Mouse (Mus musculus) lung, postnatal 10 days (tissue): ENCODE measurements around the gene Fbxl17.

ENCODE experiments used
- DNase-seq: peaks from one replicate; pipeline ENCODE4 v3.0.0; 2021

Fbxl17 gene

DNA sequence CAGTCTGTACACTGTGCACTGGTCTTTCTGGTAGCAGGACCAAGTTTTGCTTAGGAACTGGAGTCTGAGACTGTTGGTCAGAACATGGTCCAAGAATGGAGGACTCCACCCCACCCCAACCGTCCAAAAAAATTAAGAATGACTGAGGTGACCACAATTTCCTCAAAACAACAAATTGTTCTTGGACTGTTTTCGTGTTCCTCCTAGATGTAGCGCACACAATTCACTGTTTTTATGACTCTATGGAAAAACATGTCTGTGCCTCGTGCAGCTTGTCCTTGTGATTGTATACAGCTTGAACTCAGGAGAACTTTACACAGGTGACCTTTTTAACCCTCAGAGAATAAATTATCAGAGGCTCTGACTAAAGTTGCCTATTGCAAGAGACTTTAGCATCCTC, 220.7 kb downstream of the Fbxl17 start:
- no peak for DNase-seq

DNA sequence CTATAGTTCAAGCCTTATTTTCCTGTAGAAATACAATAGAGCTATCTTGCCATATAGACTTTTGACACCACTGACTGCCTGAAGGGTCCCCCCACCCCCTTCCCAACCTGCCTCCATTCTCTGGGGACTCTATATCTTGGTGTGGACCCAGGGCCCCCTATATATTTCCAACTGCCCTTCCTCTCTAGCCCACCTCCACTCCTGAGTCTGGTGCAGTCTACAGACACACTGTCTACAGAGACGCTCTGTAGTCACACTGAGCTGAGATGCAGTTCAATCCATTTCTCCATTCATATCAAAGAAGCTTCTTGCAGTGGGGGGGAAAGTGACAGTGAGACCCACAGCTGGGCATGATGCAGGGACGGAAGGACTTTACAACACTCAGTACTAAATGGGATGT, 226.5 kb downstream of the Fbxl17 start:
- no peak for DNase-seq

DNA sequence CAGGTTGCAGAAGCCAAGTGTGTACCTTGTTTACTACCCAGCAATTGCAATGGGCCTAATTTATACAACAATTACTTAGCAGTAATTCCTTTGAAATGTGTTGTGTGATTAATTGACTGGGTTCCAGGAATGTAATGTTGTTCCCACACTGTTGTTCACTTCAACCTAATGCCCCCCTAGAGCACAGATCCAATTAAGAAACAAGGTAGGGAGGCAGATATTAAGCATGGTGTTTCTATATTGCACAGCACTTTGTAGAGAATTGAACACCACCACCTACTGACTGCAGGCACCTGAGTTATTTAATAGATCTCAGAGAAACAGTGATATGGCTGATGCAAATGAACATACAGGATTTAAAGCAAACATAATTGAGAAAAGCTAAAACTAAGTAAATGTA, 226.9 kb downstream of the Fbxl17 start:
- DNase-seq = no peak

DNA sequence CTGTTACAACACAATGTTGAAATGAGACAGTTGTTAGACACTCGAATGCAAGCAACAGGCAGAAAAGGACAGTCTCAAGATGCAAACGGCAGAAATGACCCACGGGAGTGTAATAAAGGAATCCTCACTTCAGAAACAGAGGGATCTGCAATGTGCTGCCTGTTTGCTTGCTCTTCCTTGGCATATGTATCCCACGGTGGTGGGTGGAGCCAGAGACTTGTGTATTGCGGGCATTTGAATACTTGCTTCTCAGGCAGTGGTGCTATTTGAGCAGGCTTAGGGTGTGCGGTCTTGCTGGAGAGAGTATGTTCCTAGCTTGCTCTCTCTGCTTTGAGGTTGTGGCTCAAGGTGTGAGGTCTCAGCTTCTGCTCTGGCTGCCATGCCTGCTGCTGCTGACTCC, 228.8 kb downstream of the Fbxl17 start:
- DNase-seq = no peak

DNA sequence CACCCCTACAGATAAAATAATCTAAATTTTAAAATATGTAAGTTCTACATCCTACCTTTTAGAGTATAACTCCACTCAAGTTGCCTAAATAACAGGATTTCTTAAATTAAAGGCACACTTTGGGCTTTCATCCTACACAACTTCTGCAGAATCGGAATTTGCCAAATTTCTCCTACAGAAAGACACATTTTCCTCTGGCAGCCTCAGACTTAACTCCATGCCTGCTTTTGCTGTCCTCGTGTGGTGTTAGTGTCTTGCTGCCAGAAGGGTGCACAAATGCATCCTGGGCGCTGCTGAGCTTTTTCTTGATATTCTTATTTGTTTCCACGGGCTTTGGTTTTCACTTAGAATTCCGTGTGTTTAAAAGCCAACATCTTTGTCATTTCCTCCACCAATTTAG, 229.3 kb downstream of the Fbxl17 start:
- no peak for DNase-seq

DNA sequence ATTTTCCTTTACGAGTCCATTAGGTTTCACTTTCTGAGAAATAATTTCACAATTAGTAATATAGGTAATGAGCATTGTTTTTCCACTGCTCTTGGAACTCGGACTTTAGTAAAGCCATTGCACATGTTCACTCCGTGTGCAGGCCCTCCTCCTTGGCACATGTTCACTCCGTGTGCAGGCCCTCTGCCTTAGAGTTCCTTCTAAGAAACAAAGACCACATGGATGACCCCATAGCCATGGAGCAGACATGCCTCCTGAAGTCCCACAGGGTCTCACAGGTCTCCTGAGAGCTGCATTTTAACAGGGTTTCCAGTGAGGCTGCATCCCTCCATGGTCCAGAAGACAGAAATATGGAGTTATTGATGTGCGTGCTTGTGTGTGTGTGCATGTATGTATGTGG, 237.1 kb downstream of the Fbxl17 start:
- no peak for DNase-seq

DNA sequence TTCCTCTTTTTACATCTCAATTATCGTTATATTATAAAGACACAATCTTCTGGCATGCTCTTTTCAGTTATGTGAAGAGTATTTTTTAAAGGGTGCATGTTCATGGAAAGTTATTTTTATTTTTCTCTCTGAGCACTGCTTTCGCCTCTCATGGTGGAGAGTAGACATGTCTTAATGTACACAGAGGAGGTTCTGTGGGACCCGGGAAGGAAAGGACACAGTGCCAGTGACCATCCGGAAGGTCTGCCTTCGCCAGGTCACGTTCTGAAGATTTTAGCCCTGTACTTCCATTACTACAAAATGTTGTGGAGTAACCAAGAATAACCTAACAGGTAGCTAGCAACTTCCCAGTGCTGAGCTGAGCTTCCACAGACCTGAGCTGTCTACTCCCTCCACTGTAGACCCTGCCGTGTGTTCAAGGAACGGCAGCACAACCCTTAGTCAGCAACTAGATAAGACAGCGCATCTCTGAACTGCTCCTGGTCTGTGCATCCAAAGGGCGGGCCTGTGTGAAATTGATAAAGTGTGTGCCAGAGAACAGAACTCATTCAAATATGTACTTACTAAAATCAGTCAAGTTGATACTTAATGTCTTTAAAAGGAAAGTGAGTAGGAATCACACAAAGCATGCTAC, 238.2 kb downstream of the Fbxl17 start:
- no peak for DNase-seq

DNA sequence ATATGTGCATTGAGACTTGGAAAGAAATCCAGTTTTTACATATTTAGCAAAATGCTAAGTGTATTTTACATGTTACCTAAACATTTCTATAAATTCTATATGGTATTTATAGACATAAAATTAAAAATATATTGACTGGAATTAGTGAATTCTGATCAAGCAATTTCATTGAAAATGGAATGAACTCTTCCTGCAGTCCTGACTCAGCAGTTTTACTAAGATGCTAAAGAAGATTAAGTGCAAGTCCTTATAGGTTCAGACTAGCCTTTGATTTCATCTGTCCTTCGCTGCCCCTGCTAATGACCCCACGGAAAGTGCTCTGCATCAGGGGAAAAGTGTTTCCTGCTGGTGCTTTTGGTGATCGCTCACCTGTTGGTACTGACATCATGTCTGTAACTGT, 240.7 kb downstream of the Fbxl17 start:
- no peak for DNase-seq

DNA sequence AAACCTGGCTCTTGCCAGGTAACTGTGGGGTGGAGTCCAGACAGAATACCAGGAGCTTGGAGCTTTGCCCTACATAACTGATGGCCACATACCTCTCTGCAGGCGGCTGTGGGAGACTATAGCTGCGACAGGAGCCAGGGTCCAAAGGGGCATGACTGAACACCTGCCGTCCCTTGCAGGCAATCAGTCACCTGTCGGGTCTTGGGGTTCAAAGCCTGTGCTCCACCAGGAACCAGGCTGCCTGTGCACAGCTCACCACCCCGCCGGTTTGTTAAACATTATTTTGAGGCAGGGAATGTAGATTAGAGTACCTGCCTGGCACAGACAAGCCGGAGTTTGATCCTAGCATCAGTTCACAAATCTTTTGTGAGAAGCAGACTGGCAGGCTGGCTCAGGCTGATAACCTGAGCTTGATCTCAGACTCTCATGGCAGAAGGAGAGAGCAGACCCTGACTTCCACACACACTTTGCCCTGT, 253.6 kb downstream of the Fbxl17 start:
- no peak for DNase-seq

DNA sequence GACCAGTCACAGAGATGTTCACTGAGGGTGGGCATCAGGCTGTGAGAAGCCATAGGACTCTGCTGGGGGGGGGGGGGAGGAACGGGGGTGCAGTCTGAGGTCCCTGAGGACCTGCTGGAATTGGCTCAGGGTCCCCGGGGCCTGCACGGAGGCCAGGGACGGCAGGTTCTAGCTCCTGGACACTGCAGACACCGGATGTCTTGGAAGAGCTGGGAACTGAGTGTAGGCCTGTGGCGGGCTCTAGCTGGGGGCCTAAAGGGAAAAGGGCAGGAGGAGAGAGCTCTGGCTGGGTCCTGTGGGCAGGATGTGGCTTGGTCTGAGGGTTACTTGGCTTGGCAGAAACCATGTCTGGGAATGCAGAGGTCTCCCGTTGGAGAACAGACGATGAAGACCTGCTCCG, 254.3 kb downstream of the Fbxl17 start:
- no peak for DNase-seq

DNA sequence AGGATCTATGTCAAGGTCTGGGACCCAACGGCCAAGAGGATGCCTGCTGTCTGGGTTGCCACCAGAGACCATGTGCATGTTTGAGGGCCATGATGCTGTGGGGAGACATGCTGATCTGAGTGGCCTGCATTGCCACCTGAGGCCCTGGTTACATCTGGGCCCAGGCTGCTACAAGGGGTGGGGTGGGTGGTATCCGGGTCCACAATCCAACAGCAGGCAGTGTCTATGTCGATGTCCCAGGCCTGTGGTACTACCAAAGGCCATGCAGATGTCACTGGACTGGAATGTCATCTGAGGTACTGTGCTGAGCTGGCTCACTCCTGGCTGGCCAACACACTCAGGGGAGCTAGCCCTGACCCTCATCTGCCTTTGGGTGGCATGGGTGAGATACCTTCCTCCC, 257.1 kb downstream of the Fbxl17 start:
- no peak for DNase-seq

DNA sequence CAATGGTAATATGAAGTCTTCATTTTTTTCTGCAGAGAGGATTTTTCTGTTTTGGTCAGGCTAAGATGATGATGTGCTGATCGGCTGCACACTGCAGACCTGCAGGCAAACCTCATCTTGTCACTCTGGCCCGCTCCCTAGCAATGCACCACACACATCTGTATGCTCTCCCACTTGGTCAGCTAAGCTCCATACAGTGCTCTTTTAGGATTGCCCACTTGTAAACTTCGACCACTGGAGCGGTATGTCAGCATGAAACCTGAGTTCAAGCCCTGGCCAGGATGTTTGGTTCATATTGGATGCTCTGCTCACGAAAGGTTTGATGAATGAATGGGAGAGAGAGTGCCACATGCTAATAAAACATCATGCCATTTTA, 259.1 kb downstream of the Fbxl17 start:
- no peak for DNase-seq

DNA sequence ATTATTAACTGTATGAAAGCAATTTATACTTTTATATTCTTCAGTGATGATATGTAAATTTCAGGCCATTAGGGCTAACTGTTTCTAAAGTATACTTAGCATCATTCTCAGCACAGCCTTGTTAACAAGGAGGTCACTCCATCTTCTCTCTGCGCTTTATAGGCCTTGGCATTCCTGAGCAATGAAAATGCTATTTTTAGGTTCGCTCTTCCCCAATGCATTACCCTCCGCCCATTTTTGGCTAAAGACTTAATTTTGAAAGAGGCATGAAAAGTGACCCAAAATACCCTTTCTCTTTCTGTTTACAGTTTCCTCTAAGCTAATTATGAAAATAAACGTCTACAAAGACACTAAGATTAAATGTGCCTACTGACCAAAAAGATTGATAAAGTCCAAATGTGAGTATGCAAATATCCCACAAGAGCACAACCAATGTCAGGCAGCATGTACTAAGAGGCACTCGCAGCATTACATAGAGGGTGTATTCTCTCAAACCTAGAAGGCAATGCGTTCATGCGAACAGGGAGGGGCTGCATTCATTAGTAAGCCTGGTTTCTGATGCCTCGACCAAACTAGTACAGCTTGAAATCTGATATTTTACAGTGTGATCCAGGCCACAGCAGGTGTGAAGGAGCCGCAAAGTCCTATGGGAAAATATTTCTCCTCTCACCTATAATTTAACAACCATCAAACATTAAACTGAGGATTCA, 259.6 kb downstream of the Fbxl17 start:
- no peak for DNase-seq

DNA sequence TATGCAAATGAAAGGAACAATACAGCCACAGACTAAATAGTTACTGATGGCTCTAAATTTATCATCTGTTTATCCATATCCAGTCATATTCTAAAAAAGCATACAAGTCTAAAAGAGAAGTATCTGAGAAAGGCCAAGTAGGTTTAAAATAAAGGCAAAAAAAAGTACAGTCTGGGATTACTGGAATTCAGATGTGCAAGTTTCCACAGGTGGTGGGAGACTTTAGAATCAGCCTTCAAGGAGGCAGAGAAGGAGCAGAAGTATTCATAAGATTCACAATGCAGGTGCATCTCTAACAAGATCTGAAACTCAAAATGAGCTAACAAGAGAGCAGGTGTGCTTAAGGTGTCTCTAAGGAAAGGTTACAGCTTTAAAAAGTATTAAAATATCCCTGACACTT, 263.0 kb downstream of the Fbxl17 start:
- DNase-seq = no peak

DNA sequence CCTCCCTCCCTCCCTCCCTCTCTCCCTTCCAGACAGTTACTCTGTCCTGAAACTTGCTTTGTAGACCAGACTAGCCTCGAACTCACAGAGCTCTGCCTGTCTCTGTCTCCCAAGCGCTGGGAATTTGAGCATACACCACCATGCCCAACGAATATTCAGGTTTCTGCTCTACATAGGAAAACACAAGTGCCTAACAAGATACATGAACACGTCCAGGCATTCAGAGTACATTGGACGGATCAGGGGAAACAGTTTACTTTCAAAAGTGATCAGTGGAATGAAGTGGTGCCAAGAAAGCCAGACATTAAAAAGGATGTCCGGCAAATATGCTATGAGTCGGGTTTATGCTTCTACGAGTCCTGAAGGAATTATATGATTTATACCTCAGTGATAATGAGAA, 263.6 kb downstream of the Fbxl17 start:
- DNase-seq = no peak

DNA sequence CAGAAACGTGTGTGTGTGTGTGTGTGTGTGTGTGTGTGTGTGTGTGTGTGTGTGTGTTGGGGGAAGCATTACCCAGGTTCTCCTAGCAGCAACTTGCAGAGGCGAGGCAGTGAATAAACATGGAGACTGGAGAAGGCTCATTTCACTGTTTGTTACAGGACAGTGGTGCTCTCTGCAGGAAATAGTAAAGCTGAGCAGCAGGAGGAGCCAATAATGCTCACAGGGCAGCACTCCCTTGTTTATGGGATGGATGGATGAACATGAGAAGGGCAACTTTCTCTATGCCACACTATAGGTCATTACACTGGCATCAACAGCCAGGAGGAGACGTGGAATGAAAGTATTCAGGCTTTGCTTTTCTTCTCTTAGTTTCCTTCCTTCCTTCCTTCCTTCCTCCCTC, 264.0 kb downstream of the Fbxl17 start:
- DNase-seq = no peak

DNA sequence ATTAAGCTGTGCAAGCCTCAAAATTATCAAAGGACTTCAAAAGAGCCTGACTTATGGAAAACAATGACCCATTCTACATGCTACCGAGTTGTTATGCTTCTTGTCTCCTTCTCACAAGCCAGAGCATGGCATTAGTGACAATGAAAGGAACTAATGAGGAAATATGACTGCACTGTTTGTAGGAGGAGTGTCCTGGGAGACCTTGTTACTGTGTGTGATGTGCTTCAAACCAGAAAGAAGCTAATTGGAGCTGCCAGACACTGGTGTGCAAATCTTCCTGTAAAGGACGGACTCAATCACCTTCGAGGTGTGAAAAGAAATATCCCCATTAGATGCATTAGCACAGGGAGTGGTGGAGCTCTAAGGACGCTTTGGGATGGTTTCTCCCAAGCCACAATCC, 270.7 kb downstream of the Fbxl17 start:
- DNase-seq = no peak

DNA sequence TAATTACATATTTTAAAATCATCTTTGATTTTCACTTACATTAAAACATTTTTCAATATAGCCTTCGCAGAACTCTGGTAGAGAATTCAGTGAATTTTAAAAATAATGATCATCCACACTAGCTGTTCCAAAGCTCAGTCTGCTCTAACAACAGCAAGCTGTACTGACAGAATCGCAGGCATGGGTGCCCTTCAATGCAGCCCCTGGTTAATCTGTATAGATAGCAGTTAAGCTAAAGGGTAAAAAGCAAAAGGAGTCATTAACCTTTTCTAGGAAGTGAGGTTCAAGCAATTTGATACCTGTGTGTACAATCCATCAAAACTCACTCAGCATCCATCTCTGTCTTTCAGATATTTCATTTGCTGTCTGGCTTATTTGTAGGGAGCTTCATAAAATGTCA, 273.4 kb downstream of the Fbxl17 start:
- no peak for DNase-seq

DNA sequence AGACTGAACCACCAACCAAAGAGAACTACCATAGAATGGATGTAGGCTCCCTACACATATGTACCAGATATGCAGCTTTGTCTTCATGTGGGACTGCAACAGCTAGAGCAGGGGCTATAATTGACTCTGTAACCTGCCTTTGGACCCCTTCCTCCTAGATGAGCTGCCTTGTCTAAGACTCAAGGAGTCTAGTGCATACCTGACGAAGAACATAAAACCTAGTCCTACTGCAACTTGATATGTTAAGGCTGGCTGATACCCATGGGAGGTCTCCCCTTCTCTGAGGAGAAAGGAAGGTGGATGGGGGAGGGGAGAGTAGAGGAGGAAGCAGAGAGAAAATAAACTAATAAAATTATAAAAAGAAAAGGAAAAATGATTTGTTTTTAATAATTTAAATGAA, 273.9 kb downstream of the Fbxl17 start:
- no peak for DNase-seq

DNA sequence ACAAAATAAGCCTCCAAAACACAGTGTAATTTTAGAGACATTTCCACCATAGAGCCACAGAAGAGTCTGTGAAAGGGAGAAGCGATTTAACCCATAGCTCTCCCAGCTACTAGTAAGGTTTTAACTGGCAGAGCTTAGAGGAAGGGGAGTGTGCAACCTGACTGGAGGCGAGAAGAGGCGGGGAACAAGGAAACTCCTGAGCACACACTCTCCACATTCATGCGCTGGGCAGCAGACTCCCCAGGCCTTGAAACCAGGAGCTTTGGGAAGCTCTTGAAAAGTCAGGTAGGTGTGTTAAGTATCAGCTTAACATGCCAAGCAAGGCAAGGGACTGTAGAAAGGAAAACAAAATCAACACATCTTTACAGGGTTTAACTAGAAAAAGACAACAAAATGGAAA, 276.1 kb downstream of the Fbxl17 start:
- DNase-seq = no peak

DNA sequence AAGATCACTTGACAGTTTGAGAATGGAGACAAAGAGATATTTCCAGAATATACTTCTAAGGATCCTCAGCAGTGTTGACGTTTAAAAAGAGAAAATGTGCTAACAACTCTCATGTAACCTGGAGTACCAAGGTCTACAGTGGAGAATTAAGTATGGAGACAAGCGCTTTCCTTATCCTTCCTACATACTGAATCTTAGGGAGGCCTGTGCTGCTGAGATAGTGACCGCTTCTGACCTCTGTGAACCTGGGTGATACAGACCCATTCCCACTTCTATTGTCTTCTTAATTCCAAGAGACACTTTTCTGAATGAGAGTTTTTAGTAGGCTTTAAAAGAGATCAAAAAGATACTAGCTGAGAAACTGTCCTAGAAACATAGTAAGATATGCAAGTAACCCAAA, 278.2 kb downstream of the Fbxl17 start:
- no peak for DNase-seq

DNA sequence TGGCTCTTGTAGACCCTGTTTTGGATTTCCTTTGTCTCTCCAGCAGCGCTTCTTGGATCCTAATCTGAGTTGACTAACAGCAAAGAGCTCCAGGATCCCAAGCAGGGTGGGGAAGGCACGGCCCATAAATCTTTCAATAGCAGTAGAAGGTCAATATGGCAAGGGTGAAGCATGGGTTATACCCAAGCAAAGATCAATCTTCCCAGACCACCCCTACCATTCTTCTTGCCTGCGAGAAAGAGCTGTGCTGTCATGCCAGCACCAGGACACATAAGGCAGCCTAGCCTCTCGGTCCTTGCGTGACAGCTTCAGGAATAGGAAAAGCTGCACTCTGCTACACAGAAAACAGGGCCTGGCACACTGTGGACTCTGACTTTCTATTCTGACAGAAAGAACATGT, 279.0 kb downstream of the Fbxl17 start:
- DNase-seq = no peak

DNA sequence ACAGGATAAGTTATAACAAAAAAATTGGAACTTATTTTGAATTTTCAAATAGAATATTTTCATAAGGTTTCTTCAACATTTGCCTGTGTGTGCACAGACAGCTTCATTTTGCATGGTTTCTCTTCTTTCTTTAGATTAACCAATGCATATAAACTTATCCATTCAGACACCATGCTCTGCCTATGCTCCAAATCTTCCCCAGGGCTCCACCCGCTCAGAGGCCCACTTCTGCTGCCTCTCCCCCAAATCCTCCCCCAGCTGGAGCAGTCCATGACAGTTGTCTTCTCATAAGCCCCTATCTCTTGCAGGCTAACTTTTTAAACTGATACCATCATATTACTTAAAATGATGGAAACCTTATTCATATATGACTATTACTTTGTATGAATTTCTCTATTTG, 282.8 kb downstream of the Fbxl17 start:
- no peak for DNase-seq

DNA sequence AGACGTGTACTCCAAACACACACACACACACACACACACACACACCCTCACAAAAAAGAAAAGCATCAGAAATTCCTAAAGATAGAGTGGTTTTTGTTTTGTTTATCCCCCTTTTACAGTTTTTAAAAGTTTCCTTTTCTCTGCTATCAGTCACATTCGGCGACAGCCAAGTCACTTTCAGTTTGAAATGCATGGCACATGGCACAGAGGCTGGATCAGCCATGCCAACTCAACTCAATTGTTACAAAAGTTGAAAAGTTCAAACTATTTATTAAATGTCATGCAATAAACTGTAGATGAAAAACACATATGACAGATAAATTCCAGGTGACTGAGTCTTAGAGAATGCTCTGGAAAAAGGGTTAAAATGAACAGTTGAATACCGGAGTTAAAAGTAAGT, 287.8 kb downstream of the Fbxl17 start:
- DNase-seq = no peak

DNA sequence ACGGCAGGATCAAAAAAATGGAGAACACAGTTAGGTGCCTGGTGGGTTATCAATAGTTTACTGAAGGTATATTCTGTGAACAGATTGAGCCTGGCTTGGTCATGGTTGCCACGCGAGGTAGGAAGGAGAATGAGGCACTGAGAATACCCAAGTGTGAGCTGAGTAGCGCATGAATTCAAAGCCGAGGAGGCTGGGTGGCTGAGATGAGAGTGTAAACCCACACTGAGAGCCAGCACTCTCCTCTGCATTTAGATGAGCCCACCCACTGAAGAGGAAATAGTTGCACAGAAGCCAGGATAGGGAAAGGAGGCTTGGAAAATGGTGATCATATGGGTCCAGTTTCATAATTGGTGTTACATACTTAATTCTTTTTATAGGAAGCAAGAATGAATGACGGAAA, 290.7 kb downstream of the Fbxl17 start:
- no peak for DNase-seq
